Mouse (Mus musculus) embryonic facial prominence, embryonic 13.5 days (tissue): ENCODE results near the gene Slc22a23. TPM values are rescaled to one million over a fixed set of nuclear protein-coding genes. Genes with fewer than 3 reads are reported as not detected.

Experiments
- ATAC-seq: fragments of 200-750 bp; cut with Nextera tagmentation; 2 replicates; pipeline ENCODE4 v1.8.0; 2017; ENCODE audit warnings: low read depth; ENCODE audit not compliant: insufficient number of reproducible peaks, insufficient read depth, low FRiP score, low TSS enrichment
- H3K27ac ChIP-seq: fragments of 300-500 bp; sonication (generic); 2 replicates; pipeline ENCODE4 v1.5.1; 2015; ENCODE audit warnings: moderate library complexity, mild to moderate bottlenecking, inconsistent platforms
- H3K27me3 ChIP-seq: fragments of 300-500 bp; sonication (generic); 2 replicates; pipeline ENCODE4 v1.6.1; 2015; ENCODE audit warnings: mild to moderate bottlenecking, inconsistent platforms
- H3K36me3 ChIP-seq: fragments of 300-500 bp; sonication (generic); 2 replicates; pipeline ENCODE4 v1.6.1; 2015; ENCODE audit warnings: mild to moderate bottlenecking, inconsistent platforms
- H3K4me1 ChIP-seq: fragments of 300-500 bp; sonication (generic); 2 replicates; pipeline ENCODE4 v1.6.1; 2015; ENCODE audit warnings: inconsistent platforms
- H3K4me2 ChIP-seq: fragments of 300-500 bp; sonication (generic); 2 replicates; pipeline ENCODE4 v1.6.1; 2015; ENCODE audit warnings: moderate library complexity, mild to moderate bottlenecking, inconsistent platforms
- H3K4me3 ChIP-seq: fragments of 300-500 bp; sonication (generic); 2 replicates; pipeline ENCODE4 v1.5.1; 2015; ENCODE audit warnings: mild to moderate bottlenecking, inconsistent platforms
- H3K9ac ChIP-seq: fragments of 300-500 bp; sonication (generic); 2 replicates; pipeline ENCODE4 v1.6.1; 2015; ENCODE audit warnings: mild to moderate bottlenecking, inconsistent platforms
- H3K9me3 ChIP-seq: fragments of 300-500 bp; sonication (generic); 2 replicates; pipeline ENCODE4 v1.6.1; 2016; ENCODE audit warnings: inconsistent platforms
- WGBS: fragments of 180-500 bp; shearing (Covaris S2); methylation state at CpG from one replicate; pipeline ENCODE4 v1.1.7; 2015; ENCODE audit warnings: mixed read lengths; 5-methylcytosine and 5-hydroxymethylcytosine counted together
- polyA plus RNA-seq: library from polyadenylated mRNA; unstranded; fragments of >200 nt; fragmentation: Nextera tagmentation; extraction: Ambion mirVana; gene quantifications from 2 replicates; pipeline ENCODE4 v1.2.1, GENCODE M21; 2015

Slc22a23 gene
- polyA plus RNA-seq, 1 experiment from 2014 or later, result 3.3 TPM

- Histone ChIP-seq H3K27ac (peak overlapping the region; percentile 23; the same call in 1 of the 2 replicates), H3K4me2 (peak overlapping the region; percentile 84), H3K4me3 (peak overlapping the region; percentile 25), H3K9me3 (no peaks in the 10 kb centered on the region), H3K4me1 (peaks cover 49% of the 10 kb centered on the region), H3K27me3 (peaks cover 5% of the 10 kb centered on the region; the same call in 1 of the 2 replicates), H3K36me3 (no peaks in the 10 kb centered on the region), H3K9ac (peak overlapping the region; percentile 59)
- 8% methylated on average over 15 of the region's 15 CpGs for whole genome bisulfite sequencing
- ATAC-seq, result no peak
These were observed 211.5 kb downstream of the Slc22a23 start for GRCm38 (mm10) chr13:34133326-34134071.

- ATAC-seq, result no peak
- WGBS, result 14% methylated on average over 6 of the region's 6 CpGs
- H3K9ac ChIP-seq, result no peak overlapping the region
- peaks cover 50% of the 10 kb centered on the region for H3K4me1 ChIP-seq
- no peak overlapping the region for H3K27ac ChIP-seq
- no peak overlapping the region for H3K4me3 ChIP-seq
- peaks cover 5% of the 10 kb centered on the region; the same call in 1 of the 2 replicates for H3K27me3 ChIP-seq
- no peaks in the 10 kb centered on the region for H3K36me3 ChIP-seq
- H3K4me2 ChIP-seq, result peak overlapping the region; percentile 84
- H3K9me3 ChIP-seq, result no peaks in the 10 kb centered on the region
These were observed 212.1 kb downstream of the Slc22a23 start for GRCm38 (mm10) chr13:34132875-34133274.

GRCm38 (mm10) chr13:34132299-34132698 lies 212.7 kb downstream of the Slc22a23 start:
- peaks cover 50% of the 10 kb centered on the region for H3K4me1 ChIP-seq
- ATAC-seq, result no peak
- peak overlapping the region; percentile 75; the same call in 1 of the 2 replicates for H3K9ac ChIP-seq

GRCm38 (mm10) chr13:34131708-34132060 lies 213.3 kb downstream of the Slc22a23 start:
- peaks cover 48% of the 10 kb centered on the region for H3K4me1 ChIP-seq
- peak overlapping the region; percentile 75 for H3K9ac ChIP-seq
- ATAC-seq, result no peak
- no peaks in the 10 kb centered on the region for H3K36me3 ChIP-seq
- H3K4me3 ChIP-seq, result peak overlapping the region; percentile 67
- WGBS, result 1% methylated on average over 10 of the region's 10 CpGs
- no peaks in the 10 kb centered on the region for H3K9me3 ChIP-seq
- peak overlapping the region; percentile 84 for H3K4me2 ChIP-seq
- H3K27me3 ChIP-seq, result peaks cover 5% of the 10 kb centered on the region; the same call in 1 of the 2 replicates
- peak overlapping the region; percentile 86 for H3K27ac ChIP-seq

More at GRCm38 (mm10) chr13:34132299-34132698, 212.7 kb downstream of the Slc22a23 start:
- Histone ChIP-seq H3K36me3 (no peaks in the 10 kb centered on the region), H3K27ac (peak overlapping the region; percentile 86), H3K27me3 (peaks cover 5% of the 10 kb centered on the region; the same call in 1 of the 2 replicates), H3K9me3 (no peaks in the 10 kb centered on the region), H3K4me2 (peak overlapping the region; percentile 84), H3K4me3 (peak overlapping the region; percentile 67)
- 2% methylated on average over 15 of the region's 15 CpGs for WGBS

GRCm38 (mm10) chr13:34131011-34131707 lies 213.8 kb downstream of the Slc22a23 start:
- Histone ChIP-seq H3K36me3 (no peaks in the 10 kb centered on the region), H3K9me3 (no peaks in the 10 kb centered on the region), H3K4me3 (peak overlapping the region; percentile 67), H3K27ac (peak overlapping the region; percentile 86), H3K27me3 (peaks cover 5% of the 10 kb centered on the region; the same call in 1 of the 2 replicates), H3K4me2 (peak overlapping the region; percentile 84), H3K9ac (peak overlapping the region; percentile 75), H3K4me1 (peaks cover 49% of the 10 kb centered on the region)
- under 1% methylated on average over 24 of the region's 24 CpGs for WGBS
- ATAC-seq, result 0 out of 2 replicates have a peak, but pooled peaks have one; percentile 38

- no peaks in the 10 kb centered on the region for H3K9me3 ChIP-seq
- H3K4me2 ChIP-seq, result peak within 1 kb of the TSS; percentile 84
- peak within 1 kb of the TSS; percentile 67 for H3K4me3 ChIP-seq
- under 1% methylated on average over 26 of the region's 26 CpGs for WGBS
- peaks cover 56% of the 10 kb centered on the region for H3K4me1 ChIP-seq
- peak; percentile 90 for ATAC-seq
- peak within 1 kb of the TSS; percentile 86 for H3K27ac ChIP-seq
- H3K27me3 ChIP-seq, result peaks cover 5% of the 10 kb centered on the region; the same call in 1 of the 2 replicates
- 0 out of 2 replicates have a peak, but pooled peaks cover 5% of the 10 kb centered on the region for H3K36me3 ChIP-seq
- peak within 1 kb of the TSS; percentile 75 for H3K9ac ChIP-seq
These were observed 214.7 kb downstream of the Slc22a23 start, which contains the start of gene Tubb2b for GRCm38 (mm10) chr13:34130226-34130731. TSS of gene Tubb2b (minus strand) at chr13:34130466.

GRCm38 (mm10) chr13:34129485-34130225 lies 215.3 kb downstream of the Slc22a23 start:
- peak overlapping the region; percentile 84 for H3K4me2 ChIP-seq
- ATAC-seq, result peak; percentile 74; the same call in 1 of the 2 replicates
- H3K9me3 ChIP-seq, result no peaks in the 10 kb centered on the region
- peaks cover 58% of the 10 kb centered on the region for H3K4me1 ChIP-seq
- peak overlapping the region; percentile 67 for H3K4me3 ChIP-seq
- H3K9ac ChIP-seq, result peak overlapping the region; percentile 75
- H3K36me3 ChIP-seq, result 0 out of 2 replicates have a peak, but pooled peaks cover 5% of the 10 kb centered on the region
- peak overlapping the region; percentile 86 for H3K27ac ChIP-seq
- under 1% methylated on average over 31 of the region's 31 CpGs for WGBS
- peaks cover 5% of the 10 kb centered on the region; the same call in 1 of the 2 replicates for H3K27me3 ChIP-seq

Other genes with a start within 250 kb of the Slc22a23 start
- gene Tubb2b, start 214.7 kb downstream of the Slc22a23 start, polyA plus RNA-seq, result 45.6 and 46.3 TPM in 2 replicates
- 104 and 111 TPM in 2 replicates for gene Psmg4, start 182.2 kb downstream of the Slc22a23 start, polyA plus RNA-seq